Mouse (Mus musculus) testis, adult 2 months (tissue): ENCODE measurements around the gene Scg5.

Experiments used
- CTCF ChIP-seq: fragments of 200-500 bp; IDR thresholded peaks from 2 replicates; pipeline ENCODE4 v1.5.1; 2012; ENCODE audit warnings: low read depth, mild to moderate bottlenecking, inconsistent platforms, low read length, moderate library complexity; ENCODE audit not compliant: control insufficient read depth, insufficient read depth, insufficient replicate concordance
- POLR2A ChIP-seq: fragments of 200-500 bp; IDR thresholded peaks from 2 replicates; pipeline ENCODE4 v1.6.1; 2012; ENCODE audit warnings: low read depth, mild to moderate bottlenecking, inconsistent platforms, low read length, moderate library complexity; ENCODE audit not compliant: control insufficient read depth

GRCm38 (mm10) chr2:113817681-113818606, 11.0 kb downstream of the Scg5 start:
- TF ChIP-seq CTCF, result no peak
- no peak for TF ChIP-seq POLR2A
